Mouse (Mus musculus) thymus, postnatal 0 days (tissue): ENCODE results near the gene Gm40193. TPM values are rescaled to one million over a fixed set of nuclear protein-coding genes. Genes with fewer than 3 reads are reported as not detected.

Experiments
- DNase-seq: peaks from one replicate; pipeline ENCODE4 v3.0.0-alpha.2; 2015; ENCODE audit warnings: low spot score
- polyA plus RNA-seq: library from polyadenylated mRNA; unstranded; fragments of >200 nt; fragmentation: Nextera tagmentation; extraction: Ambion mirVana; gene quantifications from 2 replicates; pipeline ENCODE4 v1.2.1, GENCODE M21; 2015

Gene Gm40193
- polyA plus RNA-seq, 1 experiment from 2014 or later = not detected

- peak; percentile 48 for DNase-seq
These were observed 25.7 kb downstream of the Gm40193 start for GRCm38 (mm10) chr11:70506962-70507515.

GRCm38 (mm10) chr11:70506385-70506784, 26.4 kb downstream of the Gm40193 start:
- DNase-seq = peak; percentile 80

- peak; percentile 27 for DNase-seq
These were observed 27.8 kb downstream of the Gm40193 start, which contains the start of gene Tm4sf5 for GRCm38 (mm10) chr11:70504970-70505369. TSS of gene Tm4sf5 (plus strand) at chr11:70505244.

- DNase-seq = no peak
These were observed 30.7 kb downstream of the Gm40193 start for GRCm38 (mm10) chr11:70502018-70502417.

DNA sequence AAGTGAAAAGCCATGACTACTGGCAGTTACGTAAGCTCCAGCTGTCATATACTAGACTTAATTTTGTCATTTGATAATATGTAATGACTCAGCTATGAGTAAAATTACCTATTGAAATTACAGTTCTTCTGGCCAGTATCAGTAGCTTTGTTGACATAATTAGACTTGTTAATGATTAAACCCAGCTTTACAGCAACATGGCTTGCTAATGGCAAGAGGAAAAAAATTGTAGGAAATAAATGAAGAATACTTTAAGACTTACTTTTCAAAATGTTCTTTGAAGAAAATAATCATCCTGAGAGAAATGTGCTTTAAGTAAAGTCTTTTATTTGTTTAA, 32.3 kb downstream of the Gm40193 start:
- no peak for DNase-seq

GRCm38 (mm10) chr11:70499566-70500475, 32.9 kb downstream of the Gm40193 start:
- DNase-seq = no peak

DNA sequence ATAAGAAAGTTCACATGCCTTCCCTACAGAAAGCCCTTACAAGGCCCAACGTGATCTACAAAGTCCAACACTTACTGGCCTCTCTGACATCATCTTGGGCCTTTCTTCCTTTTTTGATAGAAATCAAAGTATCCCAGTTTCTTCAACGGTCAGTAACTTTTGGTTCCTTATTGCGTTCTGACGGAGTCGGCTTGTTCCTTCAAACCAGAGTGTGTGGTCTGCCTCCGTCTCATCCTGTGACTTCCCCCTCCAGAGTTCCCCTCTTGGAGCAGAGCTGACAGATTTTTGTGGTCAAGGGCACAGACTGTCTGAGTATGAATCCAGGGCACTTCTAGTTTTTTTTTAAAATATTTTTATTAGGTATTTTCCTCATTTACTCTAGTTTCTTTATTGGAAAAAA, 43.1 kb downstream of the Gm40193 start:
- no peak for DNase-seq

DNA sequence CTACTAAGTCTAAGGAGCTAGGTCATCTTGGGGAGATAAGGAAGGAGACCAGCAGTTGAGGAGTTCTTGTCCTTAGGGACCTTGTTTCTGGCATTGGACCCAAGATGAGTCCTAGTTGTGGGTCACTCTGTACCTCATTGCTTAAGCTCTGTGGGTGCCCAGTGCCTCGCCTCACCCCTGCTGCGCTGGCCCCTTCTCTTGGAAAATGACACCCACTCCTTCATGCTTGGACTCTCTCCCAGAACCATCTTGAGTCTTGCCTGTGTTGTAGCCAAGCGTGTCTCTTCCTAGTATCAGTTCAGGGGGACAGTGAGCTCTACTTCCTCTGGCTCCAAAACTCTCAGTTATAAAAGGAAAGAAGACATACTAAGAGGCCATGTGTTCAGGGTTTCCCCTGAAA, 43.6 kb downstream of the Gm40193 start:
- DNase-seq = no peak

- DNase-seq = no peak
These were observed 44.9 kb downstream of the Gm40193 start for GRCm38 (mm10) chr11:70487816-70488215.

DNA sequence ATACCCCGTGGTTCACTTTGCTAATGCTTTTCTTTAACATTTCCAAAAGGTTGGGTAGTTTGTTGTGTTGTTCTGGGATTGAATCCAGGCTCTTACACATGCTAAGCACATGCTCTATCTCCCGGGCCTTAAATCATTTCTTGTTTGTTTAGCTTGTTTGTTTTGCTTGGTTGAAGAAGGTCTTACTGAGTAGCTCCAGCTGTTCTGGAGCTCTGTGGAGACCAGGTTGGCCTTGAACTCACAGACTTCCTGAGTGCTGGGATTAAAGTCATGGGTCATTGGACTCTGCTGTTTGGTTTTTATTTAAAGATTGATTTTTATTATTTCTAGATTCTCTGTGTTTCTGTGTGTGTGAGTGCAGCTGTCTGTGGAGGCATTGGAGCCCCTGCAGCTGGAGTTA, 47.2 kb downstream of the Gm40193 start:
- DNase-seq = no peak

Other genes with a start within 250 kb of the Gm40193 start
- gene Alox12e, start 210.3 kb downstream of the Gm40193 start, polyA plus RNA-seq = 30.8 and 37.8 TPM in 2 replicates
- gene Alox15, start 180.9 kb downstream of the Gm40193 start, polyA plus RNA-seq = 5.2 and 5.9 TPM in 2 replicates
- 17.0 and 18.4 TPM in 2 replicates for gene Pelp1, start 122.9 kb downstream of the Gm40193 start, polyA plus RNA-seq
- gene Arrb2, start 100.3 kb downstream of the Gm40193 start, polyA plus RNA-seq = 38.8 and 38.9 TPM in 2 replicates
- 47.5 and 47.6 TPM in 2 replicates for gene Med11, start 81.0 kb downstream of the Gm40193 start, polyA plus RNA-seq
- 4.8 and 5.1 TPM in 2 replicates for gene Zmynd15, start 73.5 kb downstream of the Gm40193 start, polyA plus RNA-seq
- 34.2 and 35.1 TPM in 2 replicates for gene Cxcl16, start 73.0 kb downstream of the Gm40193 start, polyA plus RNA-seq
- 8.9 and 9.3 TPM in 2 replicates for gene Tm4sf5, start 27.7 kb downstream of the Gm40193 start, polyA plus RNA-seq
- gene Vmo1, start 18.3 kb downstream of the Gm40193 start, polyA plus RNA-seq = 11.6 and 13.7 TPM in 2 replicates
- gene Gltpd2, start 13.7 kb downstream of the Gm40193 start, polyA plus RNA-seq = 0.31 TPM in 1 of 2 replicates, not detected in the other
- gene Psmb6, start 7.6 kb downstream of the Gm40193 start, polyA plus RNA-seq = 741 and 749 TPM in 2 replicates
- gene Pld2, start 7.1 kb upstream of the Gm40193 start, polyA plus RNA-seq = 2.0 and 2.7 TPM in 2 replicates
- gene Mink1, start 29.9 kb upstream of the Gm40193 start, polyA plus RNA-seq = 6.3 and 6.6 TPM in 2 replicates
- not detected in 2 replicates for gene 4930544D05Rik, start 82.9 kb upstream of the Gm40193 start, polyA plus RNA-seq
- gene Chrne, start 86.3 kb upstream of the Gm40193 start, polyA plus RNA-seq = 0.39 and 1.1 TPM in 2 replicates
- gene Gp1ba, start 106.2 kb upstream of the Gm40193 start, polyA plus RNA-seq = 0.06 and 0.13 TPM in 2 replicates
- 214 and 226 TPM in 2 replicates for gene Rnf167, start 114.3 kb upstream of the Gm40193 start, polyA plus RNA-seq
- gene Slc25a11, start 114.5 kb upstream of the Gm40193 start, polyA plus RNA-seq = 137 and 139 TPM in 2 replicates
- 2,783 and 3,382 TPM in 2 replicates for gene Pfn1, start 121.7 kb upstream of the Gm40193 start, polyA plus RNA-seq
- gene Eno3, start 124.3 kb upstream of the Gm40193 start, polyA plus RNA-seq = 13.1 and 14.7 TPM in 2 replicates
- 63.7 and 85.0 TPM in 2 replicates for gene Spag7, start 136.5 kb upstream of the Gm40193 start, polyA plus RNA-seq
- 6.2 and 6.9 TPM in 2 replicates for gene Camta2, start 155.2 kb upstream of the Gm40193 start, polyA plus RNA-seq
- 0.75 and 0.94 TPM in 2 replicates for gene Inca1, start 167.2 kb upstream of the Gm40193 start, polyA plus RNA-seq
- gene Kif1c, start 167.6 kb upstream of the Gm40193 start, polyA plus RNA-seq = 1.2 and 1.4 TPM in 2 replicates
- gene Zfp3, start 231.3 kb upstream of the Gm40193 start, polyA plus RNA-seq = 7.2 and 7.6 TPM in 2 replicates